Mouse (Mus musculus) neural tube, embryonic 13.5 days (tissue): Measurements from ENCODE around the gene Pde3a. TPM values are rescaled to one million over a fixed set of nuclear protein-coding genes. Genes with fewer than 3 reads are reported as not detected.

ENCODE experiments used
- ATAC-seq: fragments of 200-750 bp; cut with Nextera tagmentation; 2 replicates; pipeline ENCODE4 v1.8.0; 2017; ENCODE audit warnings: low read depth, mild to moderate bottlenecking, moderate TSS enrichment, moderate library complexity
- H3K27ac ChIP-seq: fragments of 300-500 bp; sonication (generic); replicated peaks from 2 replicates; pipeline ENCODE4 v1.5.1; 2015; ENCODE audit warnings: moderate library complexity, mild to moderate bottlenecking, inconsistent platforms
- H3K27me3 ChIP-seq: fragments of 300-500 bp; sonication (generic); 2 replicates; pipeline ENCODE4 v1.6.1; 2015; ENCODE audit warnings: mild to moderate bottlenecking, inconsistent platforms
- H3K36me3 ChIP-seq: fragments of 300-500 bp; sonication (generic); 2 replicates; pipeline ENCODE4 v1.6.1; 2015; ENCODE audit warnings: mild to moderate bottlenecking, inconsistent platforms
- H3K4me1 ChIP-seq: fragments of 300-500 bp; sonication (generic); replicated peaks from 2 replicates; pipeline ENCODE4 v1.6.1; 2015; ENCODE audit warnings: inconsistent platforms
- H3K4me2 ChIP-seq: fragments of 300-500 bp; sonication (generic); 2 replicates; pipeline ENCODE4 v1.6.1; 2015; ENCODE audit warnings: inconsistent platforms, mild to moderate bottlenecking, moderate library complexity
- H3K4me3 ChIP-seq: fragments of 300-500 bp; sonication (generic); 2 replicates; pipeline ENCODE4 v1.5.1; 2015; ENCODE audit warnings: mild to moderate bottlenecking, inconsistent platforms
- H3K9ac ChIP-seq: fragments of 300-500 bp; sonication (generic); 2 replicates; pipeline ENCODE4 v1.6.1; 2015; ENCODE audit warnings: moderate library complexity, mild to moderate bottlenecking, inconsistent platforms
- H3K9me3 ChIP-seq: fragments of 300-500 bp; sonication (generic); 2 replicates; pipeline ENCODE4 v1.6.1; 2016; ENCODE audit warnings: inconsistent platforms
- WGBS: fragments of 180-500 bp; shearing (Covaris S2); methylation state at CpG from one replicate; pipeline ENCODE4 v1.1.7; 2015; 5-methylcytosine and 5-hydroxymethylcytosine counted together
- polyA plus RNA-seq: library from polyadenylated mRNA; unstranded; fragments of >200 nt; fragmentation: Nextera tagmentation; extraction: Ambion mirVana; gene quantifications from 2 replicates; pipeline ENCODE4 v1.2.1, GENCODE M21; 2015

Gene Pde3a
- polyA plus RNA-seq, 1 experiment from 2014 or later, result 2.1 TPM

DNA sequence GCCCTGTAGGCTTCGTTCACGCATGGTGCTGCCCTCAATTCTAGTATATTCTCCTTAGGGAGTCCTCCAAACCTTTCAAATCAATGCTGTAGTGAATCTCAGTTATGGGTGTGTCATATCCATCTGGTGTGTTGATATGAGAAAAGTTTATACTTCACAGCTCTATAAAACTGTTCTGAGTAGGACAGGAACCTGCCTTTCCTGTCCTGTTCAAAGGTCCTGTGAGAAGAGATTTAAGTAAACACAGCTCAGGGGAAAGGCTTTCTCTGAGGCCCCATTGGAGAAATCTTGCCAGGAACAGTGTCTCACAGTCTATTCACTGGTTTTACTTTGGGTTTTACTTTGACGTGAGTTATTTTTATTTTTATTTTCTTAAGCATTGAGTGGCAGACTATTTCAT lies 22.5 kb downstream of the Pde3a start:
- no peak overlapping the region for H3K4me2 ChIP-seq
- WGBS, result 87% methylated on average over 3 of the region's 3 CpGs
- no peak overlapping the region for H3K27ac ChIP-seq
- no peaks in the 10 kb centered on the region for H3K27me3 ChIP-seq
- H3K9ac ChIP-seq, result no peak overlapping the region
- H3K36me3 ChIP-seq, result no peaks in the 10 kb centered on the region
- no peak for ATAC-seq
- no peak overlapping the region for H3K4me3 ChIP-seq
- no peaks in the 10 kb centered on the region for H3K9me3 ChIP-seq
- no peaks in the 10 kb centered on the region for H3K4me1 ChIP-seq

- no peak overlapping the region for H3K27ac ChIP-seq
- ATAC-seq, result no peak
- 89% methylated on average over 6 of the region's 6 CpGs for WGBS
- H3K4me1 ChIP-seq, result no peaks in the 10 kb centered on the region
- H3K27me3 ChIP-seq, result no peaks in the 10 kb centered on the region
- no peaks in the 10 kb centered on the region for H3K9me3 ChIP-seq
- H3K9ac ChIP-seq, result no peak overlapping the region
- no peak overlapping the region for H3K4me2 ChIP-seq
- no peaks in the 10 kb centered on the region for H3K36me3 ChIP-seq
- H3K4me3 ChIP-seq, result no peak overlapping the region
These were observed 24.6 kb downstream of the Pde3a start for GRCm38 (mm10) chr6:141273685-141274084.

DNA sequence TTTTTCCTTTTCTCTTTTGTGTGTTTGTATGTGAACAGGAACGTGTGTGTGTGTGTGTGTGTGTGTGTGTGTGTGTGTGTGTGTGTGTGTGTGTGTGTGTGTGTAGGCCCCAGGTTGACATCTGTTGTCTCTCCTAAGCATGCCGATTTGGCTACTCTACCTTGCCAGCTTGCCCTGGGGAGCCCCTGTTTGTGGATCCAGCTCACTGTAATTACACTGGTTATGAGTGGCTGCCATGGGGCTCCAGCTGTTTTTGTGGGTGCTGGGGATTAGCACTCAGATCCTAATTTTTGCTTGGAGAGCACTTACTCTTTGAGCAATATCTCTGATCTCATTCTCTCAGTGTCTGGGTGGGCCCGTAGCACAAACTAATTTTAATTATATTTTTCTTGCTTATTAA lies 32.6 kb downstream of the Pde3a start:
- no peak for ATAC-seq
- WGBS, result 76% methylated on average over 3 of the region's 3 CpGs

DNA sequence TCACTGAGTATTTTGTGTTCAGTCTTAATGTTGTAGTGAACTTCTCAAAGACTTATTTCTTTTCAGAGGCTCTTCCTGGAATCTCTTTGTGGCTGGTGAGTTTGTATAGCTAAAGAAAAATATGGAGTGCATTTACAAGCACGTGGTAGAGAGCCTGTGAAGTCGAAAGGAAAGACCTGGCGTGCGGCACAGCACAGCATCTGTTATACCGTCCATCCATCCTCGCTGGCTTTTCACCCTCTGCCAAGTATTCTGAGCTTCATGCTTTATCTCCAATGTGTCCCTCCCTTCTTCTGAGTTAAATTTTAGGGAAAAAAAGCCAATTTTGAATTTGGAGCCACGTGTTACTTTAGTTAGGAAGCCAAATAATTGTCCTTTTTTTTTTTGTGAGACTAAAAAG lies 33.7 kb downstream of the Pde3a start:
- no peak overlapping the region for H3K27ac ChIP-seq

More for the DNA sequence above, 32.6 kb downstream of the Pde3a start:
- no peaks in the 10 kb centered on the region for H3K36me3 ChIP-seq
- H3K27ac ChIP-seq, result no peak overlapping the region
- H3K9ac ChIP-seq, result no peak overlapping the region
- H3K27me3 ChIP-seq, result no peaks in the 10 kb centered on the region
- H3K4me2 ChIP-seq, result no peak overlapping the region
- no peak overlapping the region for H3K4me3 ChIP-seq
- no peaks in the 10 kb centered on the region for H3K4me1 ChIP-seq
- no peaks in the 10 kb centered on the region for H3K9me3 ChIP-seq

GRCm38 (mm10) chr6:141291195-141291594 lies 42.1 kb downstream of the Pde3a start:
- no peak for ATAC-seq
- Histone ChIP-seq H3K36me3 (no peaks in the 10 kb centered on the region), H3K4me1 (no peaks in the 10 kb centered on the region), H3K4me2 (no peak overlapping the region), H3K9me3 (no peaks in the 10 kb centered on the region), H3K27me3 (no peaks in the 10 kb centered on the region), H3K27ac (no peak overlapping the region), H3K4me3 (no peak overlapping the region), H3K9ac (no peak overlapping the region)
- WGBS, result 96% methylated on average over 2 of the region's 2 CpGs

More for the DNA sequence above, 33.7 kb downstream of the Pde3a start:
- ATAC-seq, result no peak
- H3K36me3 ChIP-seq, result no peaks in the 10 kb centered on the region
- H3K4me2 ChIP-seq, result no peak overlapping the region
- no peaks in the 10 kb centered on the region for H3K4me1 ChIP-seq
- H3K27me3 ChIP-seq, result no peaks in the 10 kb centered on the region
- 82% methylated on average over 7 of the region's 7 CpGs for WGBS
- no peak overlapping the region for H3K4me3 ChIP-seq
- no peaks in the 10 kb centered on the region for H3K9me3 ChIP-seq
- no peak overlapping the region for H3K9ac ChIP-seq

GRCm38 (mm10) chr6:141292826-141293459 lies 43.9 kb downstream of the Pde3a start:
- no peaks in the 10 kb centered on the region for H3K9me3 ChIP-seq
- no peaks in the 10 kb centered on the region for H3K36me3 ChIP-seq
- no peak overlapping the region for H3K9ac ChIP-seq
- no peaks in the 10 kb centered on the region for H3K4me1 ChIP-seq
- 93% methylated on average over 10 of the region's 10 CpGs for WGBS
- H3K27ac ChIP-seq, result no peak overlapping the region
- no peak overlapping the region for H3K4me3 ChIP-seq
- no peak overlapping the region for H3K4me2 ChIP-seq
- H3K27me3 ChIP-seq, result no peaks in the 10 kb centered on the region
- ATAC-seq, result no peak

- no peak overlapping the region for H3K4me3 ChIP-seq
- no peaks in the 10 kb centered on the region for H3K4me1 ChIP-seq
- no peaks in the 10 kb centered on the region for H3K36me3 ChIP-seq
- H3K27ac ChIP-seq, result no peak overlapping the region
- H3K9me3 ChIP-seq, result no peaks in the 10 kb centered on the region
- H3K9ac ChIP-seq, result no peak overlapping the region
- no peak for ATAC-seq
- no peak overlapping the region for H3K4me2 ChIP-seq
- 32% methylated on average over 2 of the region's 2 CpGs for WGBS
- no peaks in the 10 kb centered on the region for H3K27me3 ChIP-seq
These were observed 44.4 kb downstream of the Pde3a start for GRCm38 (mm10) chr6:141293460-141293853.

GRCm38 (mm10) chr6:141295264-141295663 lies 46.2 kb downstream of the Pde3a start:
- no peak overlapping the region for H3K27ac ChIP-seq

DNA sequence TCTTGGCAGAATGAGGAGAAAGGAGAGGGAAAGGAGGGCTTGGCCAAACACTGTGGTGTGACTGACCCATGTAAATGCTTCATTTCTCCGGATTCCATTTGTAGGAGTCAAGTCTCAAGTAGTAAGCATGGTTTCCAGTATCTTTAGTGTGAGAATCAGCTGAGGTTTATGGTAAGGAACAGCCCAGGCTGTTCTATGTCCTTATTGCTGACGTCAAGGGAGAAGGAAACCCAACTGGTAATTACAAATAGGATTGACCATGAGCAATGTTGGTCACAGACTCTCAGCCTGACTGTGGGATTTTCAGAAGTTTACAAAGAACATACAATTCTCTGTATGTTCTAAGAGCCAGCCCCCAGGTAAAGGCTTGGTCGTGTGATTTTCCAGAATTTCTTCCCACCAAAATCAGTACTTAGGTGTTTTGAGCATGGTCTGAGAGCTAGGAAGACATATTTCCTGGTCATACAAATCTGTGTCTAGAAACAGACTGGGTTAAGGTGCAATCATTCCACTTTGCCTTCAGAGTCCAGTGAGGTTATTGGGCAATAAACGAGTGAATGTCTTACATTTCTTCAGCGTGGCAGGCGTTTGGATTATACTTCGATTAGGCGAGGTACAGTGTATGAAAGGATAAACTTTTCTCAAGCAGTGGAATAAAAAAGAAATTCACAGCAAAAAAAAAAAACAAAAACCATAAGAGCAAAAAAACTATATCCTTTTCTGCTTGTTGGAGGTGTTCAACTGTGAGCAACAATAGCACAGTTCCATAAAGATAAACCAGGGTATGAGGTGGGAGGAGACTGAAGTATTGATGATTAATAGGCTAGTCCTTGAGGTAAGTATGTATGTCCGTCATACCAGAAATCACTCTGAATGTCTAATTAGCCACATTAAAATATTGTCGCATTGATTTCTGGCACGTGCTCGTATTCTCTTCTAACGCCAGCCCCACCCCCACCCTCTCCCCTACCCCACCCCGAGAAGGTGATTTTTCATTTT lies 53.0 kb downstream of the Pde3a start:
- H3K9ac ChIP-seq, result no peak overlapping the region
- H3K4me1 ChIP-seq, result no peaks in the 10 kb centered on the region
- no peaks in the 10 kb centered on the region for H3K9me3 ChIP-seq
- H3K4me3 ChIP-seq, result no peak overlapping the region
- no peaks in the 10 kb centered on the region for H3K36me3 ChIP-seq
- H3K4me2 ChIP-seq, result no peak overlapping the region
- H3K27ac ChIP-seq, result no peak overlapping the region
- WGBS, result 89% methylated on average over 14 of the region's 14 CpGs
- ATAC-seq, result no peak
- no peaks in the 10 kb centered on the region for H3K27me3 ChIP-seq

More at GRCm38 (mm10) chr6:141295264-141295663, 46.2 kb downstream of the Pde3a start:
- WGBS, result 91% methylated on average over 3 of the region's 3 CpGs
- ATAC-seq, result no peak
- H3K4me2 ChIP-seq, result no peak overlapping the region
- no peak overlapping the region for H3K9ac ChIP-seq
- H3K4me1 ChIP-seq, result no peaks in the 10 kb centered on the region
- no peaks in the 10 kb centered on the region for H3K36me3 ChIP-seq
- no peaks in the 10 kb centered on the region for H3K9me3 ChIP-seq
- H3K4me3 ChIP-seq, result no peak overlapping the region
- no peaks in the 10 kb centered on the region for H3K27me3 ChIP-seq

GRCm38 (mm10) chr6:141302842-141303241 lies 53.8 kb downstream of the Pde3a start:
- no peak for ATAC-seq
- H3K27me3 ChIP-seq, result no peaks in the 10 kb centered on the region
- H3K4me2 ChIP-seq, result no peak overlapping the region
- H3K4me3 ChIP-seq, result no peak overlapping the region
- H3K4me1 ChIP-seq, result no peaks in the 10 kb centered on the region
- no peak overlapping the region for H3K27ac ChIP-seq
- no peaks in the 10 kb centered on the region for H3K9me3 ChIP-seq
- H3K36me3 ChIP-seq, result no peaks in the 10 kb centered on the region
- H3K9ac ChIP-seq, result no peak overlapping the region
- 50% methylated on average over 4 of the region's 4 CpGs for WGBS

- Histone ChIP-seq H3K4me3 (no peak overlapping the region), H3K36me3 (no peaks in the 10 kb centered on the region), H3K27ac (no peak overlapping the region), H3K4me1 (no peaks in the 10 kb centered on the region), H3K9ac (no peak overlapping the region), H3K27me3 (no peaks in the 10 kb centered on the region), H3K4me2 (no peak overlapping the region), H3K9me3 (no peaks in the 10 kb centered on the region)
- no peak for ATAC-seq
- WGBS, result 85% methylated on average over 1 of the region's 1 CpGs
These were observed 58.3 kb downstream of the Pde3a start for GRCm38 (mm10) chr6:141307326-141307725.

DNA sequence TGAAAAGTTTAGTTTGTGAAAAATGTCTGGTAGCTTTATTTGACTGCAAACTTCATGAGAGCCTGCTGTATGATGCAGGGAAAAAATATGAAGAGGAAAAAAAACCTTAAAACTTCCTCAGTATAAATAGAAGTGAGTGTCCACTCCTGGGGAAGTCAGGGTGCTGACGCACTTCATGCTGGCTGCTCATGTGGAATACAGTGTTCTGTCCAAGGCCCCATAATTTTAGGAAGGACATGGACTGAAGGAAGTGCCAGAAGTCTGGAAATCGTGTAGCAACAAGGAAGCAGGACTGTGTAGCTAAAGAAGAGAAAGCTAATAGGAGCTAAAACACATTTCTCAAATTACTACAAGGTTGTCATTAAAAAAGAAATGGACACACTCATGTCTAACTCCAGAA lies 59.4 kb downstream of the Pde3a start:
- no peak for ATAC-seq
- Histone ChIP-seq H3K9ac (no peak overlapping the region), H3K4me1 (no peaks in the 10 kb centered on the region), H3K27ac (no peak overlapping the region), H3K27me3 (no peaks in the 10 kb centered on the region), H3K4me2 (no peak overlapping the region), H3K4me3 (no peak overlapping the region), H3K9me3 (no peaks in the 10 kb centered on the region), H3K36me3 (no peaks in the 10 kb centered on the region)
- 68% methylated on average over 2 of the region's 2 CpGs for WGBS
